10 mouse cellular contexts compared by ENCODE assay signal in the genomic region with DNA sequence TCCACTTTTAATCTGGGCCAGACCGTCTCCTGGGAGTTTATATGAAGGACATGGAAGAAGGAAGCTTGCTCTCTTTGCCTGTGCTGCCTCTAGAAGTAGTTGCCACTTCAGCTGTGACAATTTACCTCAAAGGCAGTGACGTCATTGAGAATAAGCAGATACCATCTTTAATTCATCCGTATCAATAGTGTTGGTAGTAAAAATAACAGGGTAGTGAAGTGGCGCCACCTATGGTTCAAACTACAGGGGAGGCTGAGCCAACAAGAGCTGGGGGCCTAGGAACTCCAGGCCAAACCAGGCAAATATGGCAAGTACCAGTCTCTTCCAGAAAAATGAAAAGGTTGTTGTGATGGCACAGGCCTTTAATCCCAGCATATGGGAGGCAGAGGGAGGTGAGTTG. TPM values are rescaled to one million over a fixed set of nuclear protein-coding genes. Genes with fewer than 3 reads are reported as not detected.
DNase-seq lines count a peak whose midpoint lies in the region; ATAC-seq and TF ChIP-seq lines count a peak whose summit lies in the region.
"Had no signal": no experiment of that assay in that cellular context is flagged by ENCODE, and none has a peak within 500 bp of the region (broad histone marks: within the 10 kb centered on the region; RNA-seq: fewer than 3 reads in every experiment).

No protein-coding gene starts in this region.

- H3K9me3 ChIP-seq in forebrain, embryonic 14.5 days (replicated peaks; ENCODE audit: control insufficient read depth, low read length): no peaks in the 10 kb centered on the region
- no peaks in the 10 kb centered on the region for H3K9me3 ChIP-seq in forebrain, embryonic 12.5 days
- no peaks in the 10 kb centered on the region for H3K9me3 ChIP-seq in midbrain, embryonic 10.5 days (replicated peaks)

- ATAC-seq in forebrain, embryonic 14.5 days: no peak
- no peak for ATAC-seq in forebrain, embryonic 12.5 days (ENCODE audit: low FRiP score)

- TF ChIP-seq CTCF in spleen, adult 2 months (IDR thresholded peaks at IDR 0.05; ENCODE audit: extremely low read depth, insufficient read depth, insufficient read length, insufficient replicate concordance): no peak; the same call in 1 of the 2 replicates

- peak; percentile 26 for DNase-seq in forebrain, embryonic 14.5 days (ENCODE audit: low spot score)
- DNase-seq in spleen, adult 2 months (ENCODE audit: low read depth in 1 of 2, low spot score in 2 of 2): peak; percentile 36 to 54
- no peak for DNase-seq in spleen, adult 12 weeks (ENCODE audit: low spot score)
- peak; percentile 52 for DNase-seq in kidney, postnatal 10 days
- peak; percentile 19 for DNase-seq in thymus, postnatal 0 days (ENCODE audit: low spot score)
- no peak for DNase-seq in midbrain, embryonic 10.5 days (ENCODE audit: low spot score)
- DNase-seq in left cerebral cortex, adult 8-10 months (ENCODE audit: low spot score in 2 of 2): no peak

- no peaks in the 10 kb centered on the region for H3K27me3 ChIP-seq in forebrain, embryonic 14.5 days (replicated peaks; ENCODE audit: control insufficient read depth, insufficient read depth, low read length)
- no peaks in the 10 kb centered on the region for H3K27me3 ChIP-seq in forebrain, embryonic 12.5 days
- no peaks in the 10 kb centered on the region for H3K27me3 ChIP-seq in spleen, adult 2 months (ENCODE audit: control insufficient read depth, insufficient read depth, low read length)
- no peaks in the 10 kb centered on the region for H3K27me3 ChIP-seq in midbrain, embryonic 10.5 days (ENCODE audit: low read depth, poor library complexity, severe bottlenecking)

- WGBS in forebrain, embryonic 14.5 days: 40% methylated on average over 4 of the region's 4 CpGs
- 42% methylated on average over 4 of the region's 4 CpGs for WGBS in forebrain, embryonic 12.5 days
- WGBS in spleen, adult 2 months: 37% methylated on average over 4 of the region's 4 CpGs
- WGBS in midbrain, embryonic 10.5 days: 51% methylated on average over 4 of the region's 4 CpGs

- H3K9ac ChIP-seq in forebrain, embryonic 14.5 days (ENCODE audit: low read length): no peak overlapping the region
- no peak overlapping the region for H3K9ac ChIP-seq in forebrain, embryonic 12.5 days

- no peak overlapping the region for H3K4me3 ChIP-seq in forebrain, embryonic 14.5 days (ENCODE audit: low read depth, low read length)
- no peak overlapping the region for H3K4me3 ChIP-seq in forebrain, embryonic 12.5 days (replicated peaks)
- H3K4me3 ChIP-seq in spleen, adult 2 months (ENCODE audit: extremely low read depth, insufficient read depth, insufficient read length): no peak overlapping the region; the same call in 1 of the 2 replicates
- no peak overlapping the region for H3K4me3 ChIP-seq in midbrain, embryonic 10.5 days

- no peak for TF ChIP-seq POLR2A in spleen, adult 2 months (IDR thresholded peaks at IDR 0.05; ENCODE audit: low read depth, low read length)

- no peaks in the 10 kb centered on the region for H3K36me3 ChIP-seq in forebrain, embryonic 14.5 days (ENCODE audit: control insufficient read depth, insufficient read depth, low read length)
- no peaks in the 10 kb centered on the region for H3K36me3 ChIP-seq in forebrain, embryonic 12.5 days (replicated peaks)
- H3K36me3 ChIP-seq in spleen, adult 2 months (ENCODE audit: control insufficient read depth, insufficient read depth, low read length): no peaks in the 10 kb centered on the region
- H3K36me3 ChIP-seq in midbrain, embryonic 10.5 days: no peaks in the 10 kb centered on the region

- no peaks in the 10 kb centered on the region for H3K4me1 ChIP-seq in forebrain, embryonic 14.5 days (ENCODE audit: control insufficient read depth, insufficient read depth, low read length)
- no peaks in the 10 kb centered on the region; the same call in 1 of the 2 replicates for H3K4me1 ChIP-seq in forebrain, embryonic 12.5 days
- H3K4me1 ChIP-seq in spleen, adult 2 months (ENCODE audit: control insufficient read depth, insufficient read depth, insufficient read length): no peaks in the 10 kb centered on the region
- H3K4me1 ChIP-seq in midbrain, embryonic 10.5 days: no peaks in the 10 kb centered on the region

- no peak overlapping the region for H3K27ac ChIP-seq in forebrain, embryonic 14.5 days (ENCODE audit: low read depth, low read length)
- no peak overlapping the region for H3K27ac ChIP-seq in forebrain, embryonic 12.5 days
- no peak overlapping the region for H3K27ac ChIP-seq in spleen, adult 2 months (ENCODE audit: insufficient read depth, low read length)
- no peak overlapping the region for H3K27ac ChIP-seq in midbrain, embryonic 10.5 days (replicated peaks)
- H3K27ac ChIP-seq: macrophage had no signal

- H3K4me2 ChIP-seq in forebrain, embryonic 14.5 days (ENCODE audit: low read length): no peak overlapping the region
- no peak overlapping the region for H3K4me2 ChIP-seq in forebrain, embryonic 12.5 days

RNA-seq across cellular contexts. Expression of a gene that starts 4.1 kb away (rescaled TPM):
- polyA plus RNA-seq in forebrain, embryonic 14.5 days (2014; fragmentation: Nextera tagmentation; extraction: Ambion mirVana): 56.2 and 57.4 TPM in 2 replicates
- polyA plus RNA-seq in forebrain, embryonic 12.5 days (2016; fragmentation: Nextera tagmentation; extraction: Ambion mirVana): 45.6 and 53.4 TPM in 2 replicates
- polyA plus RNA-seq in spleen, adult 2 months (2012; rRNA removed): 6.1 and 6.2 TPM in 2 replicates
- polyA plus RNA-seq in thymus, postnatal 0 days (2015; fragmentation: Nextera tagmentation; extraction: Ambion mirVana): 28.8 and 28.9 TPM in 2 replicates
- polyA plus RNA-seq in midbrain, embryonic 10.5 days (2016; fragmentation: Nextera tagmentation; extraction: Ambion mirVana): 40.2 and 44.5 TPM in 2 replicates
- total RNA-seq in left cerebral cortex, adult 8-10 months (2022): 10 to 100 TPM; 32.9 to 36.4 (median 33.5) TPM

RNA-seq across cellular contexts. Expression of a gene that starts 11.8 kb away (rescaled TPM):
- polyA plus RNA-seq in forebrain, embryonic 14.5 days (2014; fragmentation: Nextera tagmentation; extraction: Ambion mirVana): 0.13 TPM in 1 of 2 replicates, not detected in the other
- polyA plus RNA-seq in forebrain, embryonic 12.5 days (2016; fragmentation: Nextera tagmentation; extraction: Ambion mirVana): 0.09 and 0.19 TPM in 2 replicates
- 0.29 and 0.52 TPM in 2 replicates for polyA plus RNA-seq in spleen, adult 2 months (2012; rRNA removed)
- 0.49 and 0.55 TPM in 2 replicates for polyA plus RNA-seq in thymus, postnatal 0 days (2015; fragmentation: Nextera tagmentation; extraction: Ambion mirVana)
- 0.10 TPM in 1 of 2 replicates, not detected in the other for polyA plus RNA-seq in midbrain, embryonic 10.5 days (2016; fragmentation: Nextera tagmentation; extraction: Ambion mirVana)
- total RNA-seq in left cerebral cortex, adult 8-10 months (2022): under 1 TPM in 3 of 4 experiments, not detected in 1; 0.26 to 0.46 (median 0.26) TPM

RNA-seq across cellular contexts. Expression of a gene that starts 21.3 kb away (rescaled TPM):
- 30.2 and 31.3 TPM in 2 replicates for polyA plus RNA-seq in forebrain, embryonic 14.5 days (2014; fragmentation: Nextera tagmentation; extraction: Ambion mirVana)
- 21.1 and 21.2 TPM in 2 replicates for polyA plus RNA-seq in forebrain, embryonic 12.5 days (2016; fragmentation: Nextera tagmentation; extraction: Ambion mirVana)
- 38.4 and 41.7 TPM in 2 replicates for polyA plus RNA-seq in spleen, adult 2 months (2012; rRNA removed)
- polyA plus RNA-seq in thymus, postnatal 0 days (2015; fragmentation: Nextera tagmentation; extraction: Ambion mirVana): 42.2 and 45.5 TPM in 2 replicates
- 16.7 and 23.2 TPM in 2 replicates for polyA plus RNA-seq in midbrain, embryonic 10.5 days (2016; fragmentation: Nextera tagmentation; extraction: Ambion mirVana)
- 10 to 100 TPM; 59.1 to 71.0 (median 67.8) TPM for total RNA-seq in left cerebral cortex, adult 8-10 months (2022)

RNA-seq across cellular contexts. Expression of a gene that starts 21.7 kb away (rescaled TPM):
- 38.4 and 51.5 TPM in 2 replicates for polyA plus RNA-seq in forebrain, embryonic 14.5 days (2014; fragmentation: Nextera tagmentation; extraction: Ambion mirVana)
- 45.5 and 52.0 TPM in 2 replicates for polyA plus RNA-seq in forebrain, embryonic 12.5 days (2016; fragmentation: Nextera tagmentation; extraction: Ambion mirVana)
- 88.2 and 90.0 TPM in 2 replicates for polyA plus RNA-seq in spleen, adult 2 months (2012; rRNA removed)
- 81.2 and 84.1 TPM in 2 replicates for polyA plus RNA-seq in thymus, postnatal 0 days (2015; fragmentation: Nextera tagmentation; extraction: Ambion mirVana)
- polyA plus RNA-seq in midbrain, embryonic 10.5 days (2016; fragmentation: Nextera tagmentation; extraction: Ambion mirVana): 41.4 and 42.9 TPM in 2 replicates
- total RNA-seq in left cerebral cortex, adult 8-10 months (2022): 10 to 100 TPM in 2 of 4 experiments, 1 to 10 TPM in 2; 6.3 to 11.0 (median 10.2) TPM

RNA-seq across cellular contexts. Expression of a gene that starts 29.2 kb away (rescaled TPM):
- not detected in 2 replicates for polyA plus RNA-seq in forebrain, embryonic 14.5 days (2014; fragmentation: Nextera tagmentation; extraction: Ambion mirVana)
- polyA plus RNA-seq in forebrain, embryonic 12.5 days (2016; fragmentation: Nextera tagmentation; extraction: Ambion mirVana): 0.66 TPM in 1 of 2 replicates, not detected in the other
- 0.13 and 0.75 TPM in 2 replicates for polyA plus RNA-seq in spleen, adult 2 months (2012; rRNA removed)
- 0.46 and 1.0 TPM in 2 replicates for polyA plus RNA-seq in thymus, postnatal 0 days (2015; fragmentation: Nextera tagmentation; extraction: Ambion mirVana)
- polyA plus RNA-seq in midbrain, embryonic 10.5 days (2016; fragmentation: Nextera tagmentation; extraction: Ambion mirVana): 0.36 and 0.50 TPM in 2 replicates
- total RNA-seq in left cerebral cortex, adult 8-10 months (2022): under 1 TPM in 1 of 4 experiments, not detected in 3; 0.74 TPM
- polyA plus RNA-seq: heart, embryonic 14.5 days; macrophage had no signal

Comparison
In these comparisons a context has a peak if more than half of its experiments do, and no peak if none do; other contexts are left out.
1. DNase-seq: peak in forebrain, embryonic 14.5 days (single experiment), spleen, adult 2 months (2 of 2), kidney, postnatal 10 days (single experiment) and thymus, postnatal 0 days (single experiment); none in spleen, adult 12 weeks (single experiment), midbrain, embryonic 10.5 days (single experiment) and left cerebral cortex, adult 8-10 months (0 of 2).